Mouse (Mus musculus): ENCODE data around the gene Ripor2.

- no peak for TF ChIP-seq CTCF (conservative IDR thresholded peaks at IDR 0.05 in 1 of 2, IDR thresholded peaks at IDR 0.05 in 1 of 2; ENCODE audit: low read depth in 2 of 2, low read length in 2 of 2)
- no peak for TF ChIP-seq TCF12 (IDR thresholded peaks at IDR 0.05; ENCODE audit: low read depth, low read length)
- TF ChIP-seq POLR2A (IDR thresholded peaks at IDR 0.05; ENCODE audit: low read depth, low read length): no peak
- TF ChIP-seq NRF1 (IDR thresholded peaks at IDR 0.05; ENCODE audit: low read depth, low read length): no peak
- no peak for TF ChIP-seq TBP (conservative IDR thresholded peaks at IDR 0.05; ENCODE audit: low read depth, low read length)
- TF ChIP-seq ZMIZ1 (IDR thresholded peaks at IDR 0.05; ENCODE audit: low read depth, low read length): no peak
- TF ChIP-seq CHD1 (IDR thresholded peaks at IDR 0.05; ENCODE audit: low read depth, low read length): no peak
- no peak for TF ChIP-seq ZNF384 (IDR thresholded peaks at IDR 0.05; ENCODE audit: low read depth, low read length)
- TF ChIP-seq SIN3A (IDR thresholded peaks at IDR 0.05; ENCODE audit: low read length): no peak
- TF ChIP-seq CHD2 (IDR thresholded peaks at IDR 0.05; ENCODE audit: low read length): no peak
- no peak for TF ChIP-seq EP300 (IDR thresholded peaks at IDR 0.05; ENCODE audit: low read length)
- no peak for TF ChIP-seq USF1 (IDR thresholded peaks at IDR 0.05; ENCODE audit: low read depth, low read length)
These were observed 2.4 kb downstream of the Ripor2 start for GRCm38 (mm10) chr13:24584403-24584802.
